Mouse (Mus musculus) cerebellum, postnatal 4 days (tissue): ENCODE results near the gene Car11.

Experiments used
- DNase-seq, 2 experiments: peaks; one replicate each; pipeline ENCODE4 v3.0.0; 2022; ENCODE audit warnings: low spot score in 2 of 2, mixed read lengths in 1 of 2

The Car11 gene

DNA sequence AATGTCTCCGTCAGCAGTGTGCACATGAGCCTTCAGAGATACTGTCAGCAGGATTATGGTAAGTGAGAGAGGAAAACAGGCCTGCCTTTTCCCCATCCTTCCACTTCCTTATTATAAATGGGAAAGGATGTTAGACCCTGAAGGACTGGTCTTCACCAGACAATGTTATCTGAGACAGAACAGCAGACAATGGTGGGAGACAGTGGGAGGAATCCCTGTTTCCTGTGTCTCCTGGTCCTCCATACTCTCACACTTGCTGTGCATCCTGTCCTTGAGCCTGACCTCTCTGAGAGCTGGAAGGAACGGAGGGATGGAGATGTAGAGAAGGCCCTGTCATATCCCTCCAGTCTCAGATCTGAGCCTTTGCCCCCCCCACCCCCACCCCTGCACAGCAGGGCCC, 7.3 kb upstream of the Car11 start:
- no peak for DNase-seq

DNA sequence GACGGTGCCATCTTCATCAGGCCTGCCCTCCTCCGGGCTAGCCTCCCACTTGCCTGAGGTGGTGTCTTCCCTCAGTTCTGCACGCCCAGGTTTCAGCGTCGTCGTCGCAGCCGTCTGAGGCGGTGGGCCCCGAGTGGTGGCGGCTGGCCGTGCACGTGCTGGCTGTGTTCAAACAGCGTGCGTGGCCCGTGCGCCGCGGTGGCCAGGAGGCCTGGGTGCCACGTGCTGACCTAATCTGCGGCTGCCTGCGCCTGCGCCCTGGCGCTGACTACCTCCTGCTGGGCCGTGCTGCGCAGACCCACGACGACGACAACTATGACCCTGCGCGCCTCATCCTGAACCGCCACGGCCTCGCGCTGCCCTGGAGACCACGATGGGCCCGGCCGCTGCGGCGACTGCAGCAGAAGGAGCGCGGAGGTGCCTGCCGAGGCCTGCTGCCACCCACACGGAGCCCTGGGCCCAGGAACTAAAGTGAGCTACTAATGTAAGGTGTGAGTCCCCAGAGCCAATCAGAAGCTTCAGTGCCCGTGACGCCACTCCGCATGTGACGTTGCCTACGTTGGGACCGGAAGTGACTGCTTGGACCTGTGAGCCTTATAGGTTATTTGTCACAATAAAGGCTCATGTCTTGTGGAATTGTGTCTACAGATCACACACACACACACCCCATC, 5.6 kb upstream of the Car11 start, which contains the start of gene Sec1:
TSS of gene Sec1 (minus strand) at position 482 of the 671 bp plus-strand sequence.
- no peak for DNase-seq

DNA sequence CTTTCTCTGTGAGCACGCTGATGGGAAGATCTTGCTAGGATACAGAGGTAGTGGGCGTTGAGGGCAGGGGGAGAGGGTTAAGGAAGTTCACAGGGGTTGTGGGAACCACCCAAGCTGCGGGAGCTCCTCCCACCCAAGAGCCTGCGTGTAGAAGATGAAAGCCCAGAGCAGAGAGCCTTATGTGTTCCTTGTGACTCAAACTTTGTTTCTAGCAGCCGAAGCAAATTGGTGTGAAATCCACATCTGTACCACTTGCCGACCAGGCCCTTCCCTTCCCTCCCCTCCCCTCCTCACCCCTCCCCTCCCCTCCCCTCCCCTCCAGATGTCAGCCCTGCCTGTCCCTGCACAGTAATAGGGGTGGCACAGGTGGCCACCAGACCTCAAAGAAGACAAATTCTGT, 4.5 kb upstream of the Car11 start:
- DNase-seq, result no peak

DNA sequence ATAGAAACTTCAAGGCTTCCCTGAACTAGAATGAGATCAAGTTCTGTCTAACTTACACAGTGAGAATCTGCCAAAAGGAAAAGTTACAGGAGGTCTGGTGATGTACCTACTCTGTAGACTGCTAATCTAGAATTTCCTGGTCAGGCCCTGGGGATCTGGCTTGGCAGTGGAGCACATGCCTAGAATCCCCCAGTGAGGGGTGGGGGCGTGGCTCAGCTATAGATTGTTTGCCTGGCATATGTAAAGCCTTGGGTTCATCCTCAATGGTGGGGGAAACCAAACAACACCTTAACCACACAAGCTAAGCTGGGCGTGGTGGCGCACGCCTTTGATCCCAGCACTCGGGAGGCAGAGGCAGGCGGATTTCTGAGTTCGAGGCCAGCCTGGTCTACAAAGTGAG, 1.7 kb upstream of the Car11 start:
- DNase-seq, result no peak

DNA sequence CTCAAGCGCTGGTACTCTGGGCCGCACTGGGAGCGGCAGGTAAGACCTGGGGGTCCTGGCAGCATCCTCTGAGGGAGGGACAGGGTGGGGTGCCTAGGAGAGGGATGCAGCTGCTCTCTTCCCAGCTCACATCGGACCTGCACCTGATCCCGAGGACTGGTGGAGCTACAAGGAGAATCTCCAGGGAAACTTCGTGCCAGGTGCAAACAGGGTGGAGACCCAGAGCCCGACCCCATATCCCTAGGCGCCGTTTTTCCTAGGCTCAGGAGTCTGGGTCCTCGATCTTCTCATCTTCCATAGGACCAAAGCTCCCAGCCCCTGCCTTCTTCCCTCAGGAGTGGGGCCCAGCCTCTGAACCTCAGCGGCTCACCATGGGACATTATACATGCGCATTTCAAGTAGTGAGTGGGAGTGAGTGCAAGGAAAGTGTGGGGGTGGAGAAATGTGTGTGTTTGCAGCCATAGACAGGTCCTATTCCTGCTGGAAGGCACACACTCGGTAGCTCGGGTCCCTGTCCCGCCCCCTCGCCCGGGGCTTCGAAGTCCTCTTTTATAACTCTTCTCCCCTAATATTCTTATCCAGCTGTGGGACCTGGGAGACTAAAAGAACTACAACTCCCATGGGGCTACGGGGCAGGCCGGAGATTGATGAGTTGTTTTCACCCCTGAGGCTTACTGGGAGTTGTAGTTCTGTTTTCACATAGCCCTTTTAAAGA, 815 bp downstream of the Car11 start:
- DNase-seq, result peak in 1 of 2 experiments; percentile 59

DNA sequence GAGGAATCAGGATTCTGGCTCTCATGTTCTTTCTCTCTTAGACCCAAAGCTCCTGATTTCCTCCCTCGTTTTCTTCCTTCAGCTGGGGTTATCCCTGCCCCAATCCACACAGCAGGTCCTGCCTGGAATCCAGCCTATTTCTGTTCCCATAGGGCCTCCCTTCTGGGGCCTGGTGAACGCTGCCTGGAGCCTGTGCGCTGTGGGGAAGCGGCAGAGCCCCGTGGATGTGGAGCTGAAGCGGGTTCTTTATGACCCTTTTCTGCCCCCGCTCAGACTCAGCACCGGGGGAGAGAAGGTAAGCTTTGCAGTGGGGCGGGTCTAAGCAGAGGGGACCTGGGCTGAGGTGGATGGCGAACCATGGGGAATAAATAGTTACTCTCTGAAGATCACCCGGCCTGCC, 1.4 kb downstream of the Car11 start:
- no peak for DNase-seq

DNA sequence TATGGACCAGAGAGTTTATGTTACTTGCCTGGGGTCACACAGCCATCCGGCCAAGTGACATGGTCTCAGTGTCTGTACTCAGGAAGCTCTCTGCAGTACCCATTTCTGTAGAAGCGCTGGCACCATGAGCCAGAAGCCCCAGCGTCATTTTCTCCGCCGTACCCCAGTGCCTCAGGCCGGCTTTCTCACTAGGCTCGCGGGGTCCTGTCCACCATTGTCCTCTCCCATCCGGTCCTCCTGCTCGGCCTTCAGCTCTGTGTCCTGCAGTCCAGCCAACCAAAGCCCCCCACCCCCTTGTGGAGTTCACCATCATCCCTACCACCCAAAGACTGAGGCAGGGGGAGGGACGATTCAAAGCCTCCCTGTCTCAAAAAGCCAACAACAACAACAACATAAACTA, 2.0 kb downstream of the Car11 start:
- no peak for DNase-seq

DNA sequence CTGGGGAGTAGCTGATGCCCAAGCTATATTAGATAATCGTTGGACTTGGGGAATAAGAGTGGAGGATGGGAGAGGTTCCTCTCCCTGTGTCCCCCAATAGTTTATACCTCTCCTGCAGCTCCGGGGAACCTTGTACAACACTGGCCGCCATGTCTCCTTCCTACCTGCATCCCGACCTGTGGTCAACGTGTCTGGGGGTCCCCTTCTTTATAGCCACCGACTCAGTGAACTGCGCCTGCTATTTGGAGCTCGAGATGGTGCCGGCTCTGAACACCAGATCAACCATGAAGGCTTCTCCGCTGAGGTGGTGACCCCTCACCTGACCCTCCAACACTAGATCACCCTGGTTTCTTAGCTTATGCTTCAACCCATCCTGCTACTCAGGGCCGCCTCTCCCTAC, 2.7 kb downstream of the Car11 start:
- DNase-seq, result no peak

DNA sequence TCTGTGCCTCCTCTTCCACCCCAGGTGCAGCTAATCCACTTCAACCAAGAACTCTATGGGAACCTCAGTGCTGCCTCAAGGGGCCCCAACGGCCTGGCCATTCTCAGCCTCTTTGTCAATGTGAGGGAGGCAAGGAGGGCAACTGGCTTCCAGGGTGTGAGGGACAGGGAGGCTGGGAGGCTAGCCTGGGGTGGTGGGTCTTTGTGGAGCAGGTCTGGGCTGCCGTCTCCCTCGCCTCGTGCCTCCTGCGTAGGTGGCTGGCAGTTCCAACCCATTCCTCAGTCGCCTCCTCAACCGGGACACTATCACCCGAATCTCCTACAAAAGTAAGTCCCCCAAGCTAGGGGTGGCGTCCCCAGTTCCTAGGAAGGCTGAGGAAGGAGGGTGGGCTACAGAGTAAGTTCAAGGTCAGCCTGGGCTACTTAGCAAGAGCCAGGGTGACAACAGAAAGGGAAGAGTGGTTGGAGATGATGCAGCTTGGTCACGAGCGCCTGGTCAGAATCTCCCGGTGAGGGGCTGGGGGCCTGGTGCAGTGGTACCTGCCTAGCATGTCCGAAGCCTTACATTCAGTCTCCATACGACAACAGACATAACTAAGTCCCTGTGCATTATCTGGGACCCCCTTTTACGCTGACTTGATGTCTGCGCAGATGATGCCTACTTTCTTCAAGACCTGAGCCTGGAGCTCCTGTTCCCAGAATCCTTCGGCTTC, 3.3 kb downstream of the Car11 start:
- DNase-seq, result no peak

DNA sequence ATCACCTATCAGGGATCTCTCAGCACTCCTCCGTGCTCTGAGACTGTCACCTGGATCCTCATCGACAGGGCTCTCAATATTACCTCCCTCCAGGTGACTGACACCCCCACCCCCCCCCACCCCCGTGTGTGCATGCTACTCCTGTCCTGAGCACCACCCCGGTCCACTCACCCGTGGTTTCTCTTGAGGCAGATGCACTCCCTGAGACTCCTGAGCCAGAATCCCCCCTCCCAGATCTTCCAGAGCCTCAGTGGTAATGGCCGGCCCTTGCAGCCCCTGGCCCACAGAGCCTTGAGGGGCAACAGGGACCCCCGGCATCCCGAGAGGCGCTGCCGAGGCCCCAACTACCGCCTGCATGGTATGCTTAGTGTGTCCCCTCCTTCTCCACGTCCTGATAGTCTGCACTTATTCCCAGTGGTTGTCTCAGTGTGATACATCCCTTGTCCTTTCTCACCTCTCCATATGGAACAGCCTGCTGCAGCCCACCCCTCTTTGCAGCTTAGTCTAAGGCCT, 3.9 kb downstream of the Car11 start:
- no peak for DNase-seq

DNA sequence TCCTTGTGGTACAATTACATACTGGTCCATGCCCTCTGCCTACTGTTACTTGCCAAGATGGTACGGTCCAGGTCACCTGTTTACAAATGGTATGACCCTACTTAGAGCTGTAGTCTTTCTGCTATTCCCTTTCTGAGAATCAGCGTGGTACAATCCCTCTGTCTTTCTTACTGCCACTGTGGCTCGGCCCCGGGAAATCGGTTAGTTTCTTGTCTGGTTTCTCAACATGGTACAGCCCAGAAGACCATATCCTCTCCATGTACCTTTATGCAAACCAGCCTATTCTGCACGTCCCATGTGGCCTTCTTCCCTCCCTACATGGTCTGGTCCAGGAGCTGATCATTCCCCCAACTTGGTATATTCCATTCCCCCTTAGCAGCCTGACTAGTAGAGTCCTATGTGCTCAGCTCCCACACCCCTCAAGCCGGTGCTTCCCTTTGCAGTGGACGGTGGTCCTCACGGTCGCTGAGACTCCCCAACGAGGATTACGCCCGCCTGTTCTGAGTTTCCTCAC, 4.5 kb downstream of the Car11 start:
- peak in 1 of 2 experiments; percentile 68 for DNase-seq

DNA sequence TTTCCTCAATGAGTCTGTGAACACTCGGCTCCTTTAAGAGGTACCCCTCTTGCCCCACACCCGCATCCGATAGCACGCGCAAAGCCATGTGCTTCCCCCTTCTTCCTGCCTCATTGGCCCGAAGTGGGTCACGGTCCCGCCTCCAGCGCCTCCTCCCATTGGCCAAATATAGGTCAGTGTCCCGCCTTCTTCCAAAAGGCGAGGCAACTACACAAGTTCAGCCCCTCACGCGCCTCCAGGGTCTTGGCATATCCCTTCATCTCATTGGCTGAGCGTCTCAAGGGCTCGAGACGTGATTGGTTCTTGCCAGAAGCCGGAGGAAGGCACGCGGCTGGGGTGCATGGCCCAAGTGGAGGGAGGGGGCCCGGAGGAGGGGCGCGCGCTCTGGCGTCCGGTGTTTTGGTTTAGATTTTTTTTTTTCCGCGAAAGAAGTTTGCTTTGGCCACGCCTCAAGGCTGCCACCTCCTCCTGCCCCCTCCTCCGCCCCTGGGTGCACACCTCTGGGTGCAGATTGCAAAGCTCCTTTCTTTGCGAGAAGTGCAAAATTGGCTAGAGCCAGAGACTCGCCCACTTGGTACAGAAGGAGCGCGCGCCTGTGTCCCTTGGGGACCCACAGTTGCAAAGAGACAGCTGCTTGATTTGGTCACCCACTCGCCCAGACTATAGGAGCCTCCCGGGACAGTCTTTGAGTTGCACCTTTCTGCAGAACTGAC, 5.2 kb downstream of the Car11 start, which contains the start of gene Dbp:
TSS of gene Dbp (plus strand) at position 359 of the 713 bp plus-strand sequence.
- DNase-seq, result peak; percentile 88 to 97

DNA sequence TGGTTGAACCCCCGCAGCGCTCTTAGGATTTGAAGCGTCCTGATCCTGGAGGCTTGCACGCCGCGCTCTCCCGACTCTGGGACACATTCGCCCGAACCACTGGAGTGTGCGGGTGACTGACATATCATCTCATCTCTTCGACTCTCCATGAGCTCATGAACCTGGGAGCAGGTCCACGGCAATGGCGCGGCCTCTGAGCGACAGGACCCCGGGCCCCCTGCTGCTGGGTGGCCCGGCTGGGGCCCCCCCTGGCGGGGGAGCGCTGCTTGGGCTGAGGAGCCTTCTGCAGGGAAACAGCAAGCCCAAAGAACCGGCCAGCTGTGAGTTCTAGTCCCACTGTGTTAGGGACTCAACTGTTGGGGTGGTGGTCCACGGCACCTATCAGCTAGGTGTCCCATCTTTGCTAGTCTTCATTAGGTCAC, 5.8 kb downstream of the Car11 start:
- no peak for DNase-seq

DNA sequence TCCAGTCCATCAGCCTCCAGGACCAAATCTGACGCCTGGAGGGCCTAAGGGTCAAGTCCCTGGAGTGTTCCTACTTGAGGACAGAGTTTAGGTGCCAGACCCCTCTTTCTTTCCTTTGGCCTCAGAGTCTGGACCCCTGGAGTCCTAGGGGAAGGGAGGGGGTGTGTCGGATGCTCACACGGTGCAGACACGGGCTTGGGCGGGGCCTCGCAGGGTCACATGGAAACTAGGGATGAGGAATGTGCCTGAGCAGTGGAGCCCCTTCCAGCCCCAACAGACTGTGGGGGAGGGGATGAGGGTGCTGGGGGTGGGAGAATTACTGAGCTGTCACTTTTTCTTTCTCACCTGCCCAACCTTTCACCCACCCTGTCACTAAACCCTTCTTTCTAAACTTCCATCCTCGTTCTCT, 6.2 kb downstream of the Car11 start:
- peak in 1 of 2 experiments; percentile 50 for DNase-seq

DNA sequence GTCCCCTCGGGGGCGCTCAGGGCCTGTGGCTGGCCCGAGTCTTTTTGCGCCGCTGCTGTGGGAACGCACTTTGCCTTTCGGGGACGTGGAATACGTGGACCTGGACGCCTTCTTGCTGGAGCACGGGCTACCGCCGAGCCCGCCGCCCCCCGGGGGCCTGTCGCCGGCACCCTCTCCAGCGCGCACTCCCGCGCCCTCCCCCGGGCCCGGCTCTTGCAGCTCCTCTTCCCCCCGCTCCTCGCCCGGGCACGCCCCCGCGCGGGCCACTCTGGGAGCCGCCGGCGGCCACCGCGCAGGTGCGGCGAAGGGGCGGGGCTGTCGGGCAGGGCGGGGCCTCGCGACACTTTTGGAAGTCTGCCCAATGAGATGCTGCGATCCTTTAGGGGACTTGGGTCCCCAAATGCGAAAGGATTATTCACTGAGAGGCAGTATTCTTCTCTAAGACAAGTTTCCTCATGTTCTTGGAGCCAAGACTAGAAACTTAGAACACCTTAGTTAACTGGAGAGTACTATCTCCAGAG, 7.1 kb downstream of the Car11 start:
- peak; percentile 65 to 81 for DNase-seq

DNA sequence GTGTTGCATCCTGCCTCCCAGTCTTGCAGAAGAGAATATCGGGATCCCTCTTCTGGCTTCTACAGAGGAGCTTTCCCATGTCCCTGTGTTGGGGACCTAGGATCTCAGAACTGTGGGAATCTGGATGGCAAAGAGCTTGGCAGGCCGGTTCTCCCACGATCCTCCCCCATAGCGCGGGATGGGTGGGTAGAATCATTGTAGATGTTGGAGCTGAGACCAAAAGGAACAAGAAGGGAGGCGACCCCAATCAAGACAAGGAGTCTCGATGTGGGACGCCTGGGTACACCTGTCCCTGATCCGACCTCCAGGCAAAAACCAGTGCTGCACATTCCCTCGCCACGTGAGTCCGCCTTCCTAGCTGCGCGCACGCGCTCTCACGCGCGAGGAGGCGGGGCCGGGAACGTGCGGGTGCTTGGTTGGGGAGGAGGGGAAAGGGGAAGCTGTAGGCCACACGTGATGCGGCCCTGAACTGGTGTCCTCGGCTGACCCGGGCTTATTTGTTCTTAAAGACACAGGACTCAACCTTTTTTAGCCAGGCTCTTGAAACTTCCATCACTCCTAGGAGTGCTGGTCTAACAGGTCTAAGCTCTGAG, 7.8 kb downstream of the Car11 start:
- DNase-seq, result peak; percentile 78 to 86

DNA sequence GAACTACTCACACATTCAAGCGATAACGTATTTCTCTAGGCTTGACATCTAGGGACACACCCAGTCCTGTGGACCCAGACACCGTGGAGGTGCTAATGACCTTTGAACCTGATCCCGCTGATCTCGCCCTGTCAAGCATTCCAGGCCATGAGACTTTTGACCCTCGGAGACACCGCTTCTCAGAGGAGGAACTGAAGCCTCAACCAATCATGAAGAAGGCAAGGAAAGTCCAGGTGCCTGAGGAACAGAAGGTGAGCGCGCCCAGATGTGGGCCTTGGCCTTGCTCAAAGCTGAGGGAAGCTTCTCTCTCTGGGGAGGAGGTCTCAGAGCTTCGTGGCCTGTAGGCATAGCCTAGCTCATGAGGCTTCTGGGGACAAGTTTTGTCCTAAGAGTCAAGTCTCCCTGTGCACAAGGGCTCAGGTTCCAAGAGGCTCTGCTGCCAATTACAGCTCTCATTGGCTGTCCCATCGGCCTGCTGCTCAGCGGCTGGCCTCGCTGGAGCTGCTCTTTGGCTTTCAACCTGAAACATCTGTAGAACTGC, 8.6 kb downstream of the Car11 start:
- DNase-seq, result no peak

DNA sequence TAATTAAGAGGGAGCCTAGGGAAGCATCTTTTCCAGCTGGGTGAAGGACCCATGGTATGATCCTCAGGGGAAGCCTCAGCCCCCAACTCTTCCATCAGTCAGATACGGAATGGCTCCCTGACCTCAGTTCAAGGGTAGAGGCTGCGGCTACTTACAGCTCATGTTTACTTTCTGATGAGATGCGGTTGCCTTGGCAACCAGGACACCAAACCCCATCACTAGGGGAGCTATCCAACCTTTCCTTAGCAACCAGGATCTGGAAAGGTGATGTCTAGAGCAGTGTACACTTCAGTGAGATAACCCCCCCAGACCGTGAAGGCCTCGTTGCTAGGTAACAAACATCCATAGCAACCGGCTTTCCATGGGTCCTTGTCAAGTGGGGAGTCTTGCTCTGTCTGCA, 9.4 kb downstream of the Car11 start:
- no peak for DNase-seq

DNA sequence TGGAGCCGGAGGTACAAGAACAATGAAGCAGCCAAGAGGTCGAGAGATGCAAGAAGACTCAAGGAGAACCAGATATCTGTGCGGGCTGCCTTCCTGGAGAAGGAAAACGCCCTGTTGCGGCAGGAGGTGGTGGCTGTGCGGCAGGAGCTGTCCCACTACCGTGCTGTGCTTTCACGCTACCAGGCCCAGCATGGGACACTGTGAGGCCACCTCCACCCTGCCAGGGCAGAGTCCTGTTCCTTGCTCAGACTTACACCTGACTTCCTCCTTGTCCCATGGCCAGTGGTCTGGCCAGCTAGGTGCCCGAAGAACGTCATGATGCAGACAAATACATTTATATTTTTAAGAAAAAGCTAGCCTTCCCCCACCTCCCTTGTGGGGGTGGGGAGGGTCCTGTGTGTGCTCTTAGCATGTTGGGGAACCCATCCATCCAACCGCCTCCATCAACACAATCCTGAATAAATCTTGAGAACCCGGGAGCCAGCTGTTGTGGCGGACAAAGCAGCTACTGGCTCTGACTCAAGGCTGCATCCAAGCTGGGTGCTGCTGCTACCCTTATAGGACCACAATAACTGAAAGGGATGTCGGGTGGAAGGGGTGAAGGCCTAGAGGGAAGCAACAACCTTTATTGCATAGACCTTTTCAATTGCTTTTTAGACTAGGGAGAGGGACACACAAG, 10.2 kb downstream of the Car11 start:
- DNase-seq, result no peak
